Mouse (Mus musculus) olfactory bulb, adult 2 months (tissue): ENCODE results near the gene Exoc3l4. TPM values are rescaled to one million over a fixed set of nuclear protein-coding genes. Genes with fewer than 3 reads are reported as not detected.

Source experiments
- H3K27ac ChIP-seq: fragments of 200-500 bp; 2 replicates; pipeline ENCODE4 v1.5.1; 2012; ENCODE audit warnings: low read depth, low read length; ENCODE audit not compliant: insufficient read depth
- H3K4me1 ChIP-seq: fragments of 200-500 bp; 2 replicates; pipeline ENCODE4 v1.6.1; 2012; ENCODE audit warnings: low read length; ENCODE audit not compliant: control insufficient read depth, insufficient read depth
- H3K4me3 ChIP-seq: fragments of 200-500 bp; 2 replicates; pipeline ENCODE4 v1.5.1; 2012; ENCODE audit warnings: mild to moderate bottlenecking, low read depth, low read length, moderate library complexity; ENCODE audit not compliant: insufficient read depth
- CTCF ChIP-seq: fragments of 200-500 bp; IDR thresholded peaks from 2 replicates; pipeline ENCODE4 v1.5.1; 2012; ENCODE audit warnings: low read depth, mild to moderate bottlenecking, low read length, moderate library complexity; ENCODE audit not compliant: insufficient read depth
- POLR2A ChIP-seq: fragments of 200-500 bp; IDR thresholded peaks from 2 replicates; pipeline ENCODE4 v1.6.1; 2012; ENCODE audit warnings: mild to moderate bottlenecking, low read depth, low read length, moderate library complexity; ENCODE audit not compliant: insufficient read depth
- whole genome bisulfite sequencing: fragments of 180-500 bp; shearing (Covaris S2); methylation state at CpG from one replicate; pipeline ENCODE4 v1.1.7; 2018; 5-methylcytosine and 5-hydroxymethylcytosine counted together
- polyA plus RNA-seq: library from polyadenylated mRNA; stranded (reverse); fragments of >200 nt; gene quantifications from 2 replicates; pipeline ENCODE4 v1.2.4, GENCODE M21; 2012; ENCODE audit warnings: low replicate concordance; ENCODE audit not compliant: missing spikeins, insufficient read depth, insufficient read length

Gene Exoc3l4
- polyA plus RNA-seq, 1 experiment, result not detected

DNA sequence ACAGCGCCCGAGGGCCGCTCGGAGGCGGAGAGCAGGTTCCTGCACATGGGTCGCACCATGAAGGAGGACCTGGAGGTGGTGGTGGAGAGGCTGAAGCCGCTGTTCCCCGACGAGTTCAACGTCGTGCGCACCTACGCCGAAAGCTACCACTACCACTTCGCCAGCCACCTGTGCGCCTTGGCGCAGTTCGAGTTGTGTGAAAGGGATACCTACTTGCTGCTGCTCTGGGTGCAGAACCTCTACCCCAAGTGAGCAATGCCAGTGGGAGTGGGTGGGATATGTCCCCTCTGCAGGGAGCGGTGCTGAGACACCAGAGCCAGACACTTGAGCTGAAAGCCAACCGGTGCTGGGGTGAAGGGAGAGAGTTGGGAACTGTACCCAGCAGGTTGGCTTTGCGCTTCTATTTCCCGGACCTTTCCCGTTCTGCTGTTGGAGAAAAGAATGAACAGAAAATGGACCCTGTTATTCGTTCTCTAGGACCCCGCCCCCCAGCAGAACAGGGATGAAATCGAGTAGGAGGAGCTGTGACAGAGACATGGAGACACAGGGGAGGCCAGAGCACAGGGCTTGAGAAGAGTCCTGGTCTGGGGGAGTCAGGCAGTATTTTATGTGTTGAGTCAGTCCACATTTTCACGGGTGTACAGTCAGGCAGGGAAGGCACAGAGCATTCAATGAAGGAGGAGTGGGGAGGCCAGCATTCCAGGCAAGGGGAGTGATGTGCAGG, 29.2 kb downstream of the Exoc3l4 start:
- WGBS, result 10% methylated on average over 27 of the region's 27 CpGs
- Histone ChIP-seq H3K4me3 (no peak overlapping the region), H3K27ac (no peak overlapping the region), H3K4me1 (peaks cover 52% of the 10 kb centered on the region)
- TF ChIP-seq CTCF, result no peak
- TF ChIP-seq POLR2A, result no peak

DNA sequence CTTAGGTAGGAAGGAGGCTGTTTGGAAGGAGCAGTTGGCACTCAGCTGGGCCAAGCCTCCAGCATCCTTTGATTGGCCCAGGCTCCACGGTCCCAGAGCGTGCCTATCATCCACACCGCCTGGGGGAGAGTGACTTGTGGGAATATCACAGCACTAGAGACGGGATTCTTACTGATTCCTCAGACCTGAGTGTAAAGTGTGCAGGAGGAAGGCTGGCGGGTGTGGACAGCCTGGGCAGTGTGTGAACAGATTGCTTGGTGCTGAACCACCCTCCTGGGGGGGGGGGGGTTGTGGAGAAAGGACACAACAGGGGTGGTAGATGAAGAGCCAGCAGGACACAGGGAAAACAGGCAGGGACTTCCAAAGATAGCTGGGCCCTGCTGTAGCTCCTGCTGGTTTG, 29.9 kb downstream of the Exoc3l4 start:
- TF ChIP-seq POLR2A, result no peak
- no peak for TF ChIP-seq CTCF
- H3K27ac ChIP-seq, result no peak overlapping the region
- 64% methylated on average over 5 of the region's 5 CpGs for WGBS
- no peak overlapping the region for H3K4me3 ChIP-seq
- peaks cover 47% of the 10 kb centered on the region for H3K4me1 ChIP-seq

DNA sequence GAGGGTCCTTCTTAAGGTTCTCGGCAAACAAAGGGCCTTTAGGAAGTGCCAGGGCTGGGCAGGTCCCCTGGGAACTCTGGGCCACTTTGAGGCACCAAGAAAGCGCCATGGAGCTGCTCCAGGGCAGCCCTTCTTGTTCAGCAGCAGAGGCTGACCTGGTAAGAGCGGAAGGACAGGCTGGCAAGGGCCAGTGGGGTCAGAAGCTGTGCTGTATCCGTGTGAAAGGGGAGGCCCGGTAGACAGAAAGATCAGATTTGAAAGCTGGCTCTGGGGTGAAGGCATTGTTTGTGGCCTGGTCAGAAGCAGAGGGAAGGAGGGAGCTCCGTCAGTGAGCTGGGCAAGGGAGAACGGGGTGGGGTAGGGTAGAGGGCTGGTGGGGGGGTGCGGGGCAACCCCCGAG, 30.5 kb downstream of the Exoc3l4 start:
- TF ChIP-seq POLR2A, result no peak
- TF ChIP-seq CTCF, result no peak
- no peak overlapping the region for H3K27ac ChIP-seq
- no peak overlapping the region for H3K4me3 ChIP-seq
- peaks cover 41% of the 10 kb centered on the region for H3K4me1 ChIP-seq
- 48% methylated on average over 9 of the region's 9 CpGs for WGBS

DNA sequence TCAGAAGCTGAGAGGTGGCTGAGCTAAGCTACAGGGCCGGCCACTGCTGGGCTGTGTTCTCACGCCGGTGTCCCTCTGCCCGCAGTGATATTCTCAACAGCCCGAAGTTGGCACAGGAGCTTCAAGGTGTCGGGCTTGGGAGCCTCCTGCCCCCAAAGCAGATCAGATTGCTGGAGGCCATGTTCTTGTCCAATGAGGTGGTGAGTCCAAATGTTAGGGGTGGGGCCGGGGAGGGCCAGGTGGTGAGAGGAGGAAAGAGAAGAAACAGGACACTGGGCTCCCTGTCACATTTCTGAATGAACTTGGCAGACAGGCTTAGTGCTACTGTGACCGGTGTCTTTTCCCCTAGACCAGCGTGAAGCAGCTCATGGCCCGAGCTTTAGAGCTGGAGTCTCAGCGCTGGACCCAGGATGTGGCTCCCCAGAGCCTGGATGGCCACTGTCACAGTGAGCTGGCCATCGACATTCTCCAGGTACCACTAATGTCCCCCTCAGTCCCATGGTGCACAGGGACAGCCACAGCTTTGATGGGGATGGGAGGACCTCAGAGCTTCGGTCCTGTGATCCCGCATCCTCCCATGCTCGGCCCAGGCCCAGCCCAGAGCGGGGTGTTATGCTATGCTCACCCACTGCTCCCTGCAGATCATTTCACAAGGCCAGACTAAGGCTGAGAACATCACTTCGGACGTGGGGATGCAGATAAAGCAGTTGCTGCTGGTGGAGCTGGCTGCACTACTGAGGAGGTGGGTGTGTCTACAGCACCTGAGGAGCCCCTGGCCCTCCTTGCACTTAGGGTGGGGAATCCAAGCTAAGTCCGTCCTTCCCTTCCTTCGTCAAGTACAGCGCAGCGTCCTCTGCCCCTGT, 31.3 kb downstream of the Exoc3l4 start:
- peaks cover 36% of the 10 kb centered on the region for H3K4me1 ChIP-seq
- WGBS, result 39% methylated on average over 22 of the region's 22 CpGs
- H3K27ac ChIP-seq, result no peak overlapping the region
- TF ChIP-seq CTCF, result 0 out of 2 replicates have a peak, but pooled peaks have one; percentile 2
- TF ChIP-seq POLR2A, result no peak
- H3K4me3 ChIP-seq, result no peak overlapping the region

DNA sequence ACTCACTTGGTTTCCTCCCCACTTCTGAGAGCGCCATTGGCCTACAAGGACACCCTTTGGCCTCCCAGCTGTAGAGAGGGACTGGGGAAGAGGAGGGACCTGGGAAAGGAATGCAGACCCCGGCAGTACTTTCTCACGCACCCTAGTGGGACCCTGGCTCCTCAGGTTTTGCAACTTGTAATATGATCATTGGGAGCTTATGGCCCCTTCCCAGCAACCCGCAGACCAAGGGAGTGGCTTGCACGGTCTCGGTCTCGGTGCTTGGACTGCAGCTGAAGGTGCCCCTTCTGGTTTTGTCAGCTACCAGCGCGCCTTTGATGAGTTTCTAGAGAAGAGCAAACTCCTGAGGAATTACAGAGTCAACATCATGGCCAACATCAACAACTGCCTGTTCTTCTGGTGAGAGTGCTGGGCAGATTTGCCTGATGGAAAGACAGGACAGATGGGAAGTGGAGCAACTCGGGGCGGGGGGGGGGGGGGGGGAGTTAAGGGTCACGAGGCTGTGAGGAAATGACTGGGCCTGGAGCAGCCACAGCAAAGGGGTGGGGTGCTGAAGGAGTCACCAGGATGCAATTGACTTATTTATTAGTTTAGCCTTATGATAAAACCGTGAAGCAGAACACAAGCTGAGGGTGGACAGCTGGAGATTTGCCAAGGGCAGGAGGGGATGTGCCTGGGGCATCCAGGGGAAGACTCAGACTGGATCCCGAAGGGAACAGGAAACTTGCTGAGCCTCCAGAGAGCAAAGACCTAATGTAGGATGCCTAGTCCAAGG, 32.3 kb downstream of the Exoc3l4 start:
- WGBS, result 40% methylated on average over 14 of the region's 14 CpGs
- no peak for TF ChIP-seq POLR2A
- no peak for TF ChIP-seq CTCF
- Histone ChIP-seq H3K27ac (no peak overlapping the region), H3K4me1 (peaks cover 36% of the 10 kb centered on the region), H3K4me3 (no peak overlapping the region)

DNA sequence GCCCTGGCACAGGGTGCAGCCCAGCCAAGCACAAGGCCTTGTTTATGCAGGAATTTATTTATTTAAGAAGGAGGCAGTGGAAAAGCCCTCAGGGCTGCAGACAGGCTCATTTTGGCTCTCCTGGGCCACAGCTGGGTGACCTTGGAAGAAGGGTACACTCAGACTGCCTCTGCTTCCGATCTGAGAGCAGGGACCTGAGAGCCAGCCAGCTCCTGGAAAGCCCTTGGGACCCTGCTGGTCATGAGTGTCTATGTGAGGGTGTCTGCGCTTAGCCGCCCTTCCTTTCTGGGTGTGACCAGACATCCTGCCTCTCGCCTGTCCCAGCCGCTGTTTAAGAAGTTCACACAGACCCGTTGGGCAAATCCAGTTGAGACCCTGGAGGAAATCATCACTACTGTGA, 33.5 kb downstream of the Exoc3l4 start:
- TF ChIP-seq POLR2A (no peak), CTCF (no peak)
- no peak overlapping the region for H3K4me3 ChIP-seq
- WGBS, result 62% methylated on average over 6 of the region's 6 CpGs

DNA sequence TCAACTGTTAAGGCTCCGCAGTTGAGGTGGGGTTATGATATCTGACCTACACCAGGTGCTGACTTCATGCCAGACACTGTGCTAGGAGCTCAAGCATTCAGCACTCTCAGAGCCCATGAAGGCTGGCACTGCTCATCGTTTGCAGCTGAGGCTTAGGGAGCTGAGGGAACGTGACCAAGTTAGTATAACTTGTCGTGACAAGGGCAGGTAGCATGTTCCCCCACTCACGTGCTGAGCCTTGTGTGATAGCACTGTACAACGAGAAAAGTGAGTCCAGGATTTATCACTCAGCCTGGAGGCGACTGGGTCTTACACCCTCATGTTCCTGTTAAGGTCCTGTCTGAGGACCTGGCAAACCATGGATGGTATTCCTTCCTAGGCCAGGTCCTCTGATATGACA, 34.7 kb downstream of the Exoc3l4 start:
- H3K4me3 ChIP-seq, result no peak overlapping the region
- 85% methylated on average over 7 of the region's 7 CpGs for WGBS
- no peak overlapping the region for H3K27ac ChIP-seq
- TF ChIP-seq POLR2A (no peak), CTCF (no peak)
- H3K4me1 ChIP-seq, result peaks cover 25% of the 10 kb centered on the region

More for the DNA sequence above, 33.5 kb downstream of the Exoc3l4 start:
- no peak overlapping the region for H3K27ac ChIP-seq
- peaks cover 32% of the 10 kb centered on the region for H3K4me1 ChIP-seq

DNA sequence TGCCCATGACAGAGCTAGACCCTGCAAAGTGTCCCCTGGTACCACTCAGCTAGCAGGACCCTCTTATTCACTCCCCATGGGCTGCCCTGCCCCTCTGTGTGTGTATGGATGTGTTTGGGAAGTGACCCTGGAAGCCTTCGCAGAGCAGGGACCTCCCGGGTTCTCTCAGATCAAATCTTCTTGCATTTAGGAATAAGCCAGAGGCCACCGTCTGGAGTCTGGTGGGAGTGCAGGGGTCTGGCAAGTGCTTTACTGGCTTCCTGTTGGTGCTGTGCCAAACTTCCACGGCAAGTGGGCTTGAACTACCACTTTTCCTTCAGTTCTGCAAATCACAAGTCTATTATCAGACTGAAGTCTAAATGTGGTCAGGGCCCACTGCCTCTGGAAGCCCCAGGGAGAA, 37.2 kb downstream of the Exoc3l4 start:
- 72% methylated on average over 4 of the region's 4 CpGs for WGBS
- no peak overlapping the region for H3K4me3 ChIP-seq
- H3K4me1 ChIP-seq, result peaks cover 22% of the 10 kb centered on the region
- H3K27ac ChIP-seq, result no peak overlapping the region
- no peak for TF ChIP-seq CTCF
- no peak for TF ChIP-seq POLR2A
